In genomic region chr13:37845641-37846040, GRCm38 (mm10) we compare ENCODE assay signal across 16 mouse cellular contexts.
DNase-seq lines count a peak whose midpoint lies in the region; ATAC-seq and TF ChIP-seq lines count a peak whose summit lies in the region.
"Had no signal": no experiment of that assay in that cellular context is flagged by ENCODE, and none has a peak within 500 bp of the region (broad histone marks: within the 10 kb centered on the region; RNA-seq: fewer than 3 reads in every experiment).

No protein-coding gene starts in this region.

- DNase-seq in heart, postnatal 4 days: no peak
- no peak for DNase-seq in lung, postnatal 0 days (ENCODE audit: low spot score)
- no peak for DNase-seq in lung, postnatal 36 days
- no peak for DNase-seq in liver, embryonic 13.5 days
- no peak for DNase-seq in frontal cortex, postnatal 10 days (ENCODE audit: low spot score in 2 of 2)
- DNase-seq: forebrain, postnatal 0 days; kidney, adult 8-10 months; thymus, postnatal 4 days had no signal

- TF ChIP-seq CTCF in lung, postnatal 0 days (IDR thresholded peaks at IDR 0.05): no peak

- no peak overlapping the region for H3K9ac ChIP-seq in heart, embryonic 15.5 days
- no peak overlapping the region for H3K9ac ChIP-seq in lung, postnatal 0 days (replicated peaks; ENCODE audit: low read depth)
- peak overlapping the region; percentile 35 for H3K9ac ChIP-seq in liver, embryonic 13.5 days
- H3K9ac ChIP-seq in midbrain, embryonic 16.5 days (ENCODE audit: low read depth, low read length): no peak overlapping the region
- H3K9ac ChIP-seq: embryonic facial prominence, embryonic 12.5 days; forebrain, postnatal 0 days; lung, embryonic 15.5 days had no signal

- no peak overlapping the region for H3K4me2 ChIP-seq in heart, embryonic 15.5 days
- no peak overlapping the region for H3K4me2 ChIP-seq in lung, postnatal 0 days (replicated peaks; ENCODE audit: low read depth, low read length)
- peak overlapping the region; percentile 21 for H3K4me2 ChIP-seq in liver, embryonic 13.5 days
- H3K4me2 ChIP-seq in midbrain, embryonic 16.5 days (ENCODE audit: low read length): no peak overlapping the region
- H3K4me2 ChIP-seq: embryonic facial prominence, embryonic 12.5 days; lung, embryonic 15.5 days had no signal

- WGBS in heart, embryonic 15.5 days: 71% methylated on average over 7 of the region's 7 CpGs
- 53% methylated on average over 7 of the region's 7 CpGs for WGBS in lung, postnatal 0 days
- 48% methylated on average over 7 of the region's 7 CpGs for whole genome bisulfite sequencing in liver, embryonic 13.5 days (ENCODE audit: insufficient replicate concordance)
- WGBS in midbrain, embryonic 16.5 days: 84% methylated on average over 7 of the region's 7 CpGs

- H3K27me3 ChIP-seq in heart, embryonic 15.5 days: no peaks in the 10 kb centered on the region
- no peaks in the 10 kb centered on the region for H3K27me3 ChIP-seq in lung, postnatal 0 days (replicated peaks; ENCODE audit: insufficient read depth, low read length)
- no peaks in the 10 kb centered on the region for H3K27me3 ChIP-seq in liver, embryonic 13.5 days
- no peaks in the 10 kb centered on the region for H3K27me3 ChIP-seq in midbrain, embryonic 16.5 days (ENCODE audit: control insufficient read depth, insufficient read depth, low read depth, low read length)
- H3K27me3 ChIP-seq: embryonic facial prominence, embryonic 12.5 days; lung, embryonic 15.5 days had no signal

- TF ChIP-seq EP300 in lung, postnatal 0 days (IDR thresholded peaks at IDR 0.05): no peak

- 0 out of 2 replicates have a peak overlapping the region, but pooled peaks have one; percentile 5 for H3K27ac ChIP-seq in heart, embryonic 15.5 days
- peak overlapping the region; percentile 47; the same call in 1 of the 2 replicates for H3K27ac ChIP-seq in lung, postnatal 0 days (ENCODE audit: low read length)
- peak overlapping the region; percentile 72 for H3K27ac ChIP-seq in liver, embryonic 13.5 days
- no peak overlapping the region for H3K27ac ChIP-seq in midbrain, embryonic 16.5 days (ENCODE audit: low read length)
- H3K27ac ChIP-seq: embryonic facial prominence, embryonic 12.5 days; hindbrain, postnatal 0 days; left cerebral cortex, adult 2 months; lung, embryonic 15.5 days had no signal

- peaks cover 38% of the 10 kb centered on the region for H3K4me1 ChIP-seq in heart, embryonic 15.5 days (replicated peaks)
- H3K4me1 ChIP-seq in lung, postnatal 0 days (ENCODE audit: insufficient read depth, low read depth, low read length): peaks cover 2% of the 10 kb centered on the region; the same call in 1 of the 2 replicates
- H3K4me1 ChIP-seq in liver, embryonic 13.5 days (replicated peaks): peaks cover 89% of the 10 kb centered on the region
- H3K4me1 ChIP-seq in midbrain, embryonic 16.5 days (ENCODE audit: control insufficient read depth, insufficient read depth, low read length): no peaks in the 10 kb centered on the region

- H3K4me3 ChIP-seq in heart, embryonic 15.5 days: no peak overlapping the region
- H3K4me3 ChIP-seq in lung, postnatal 0 days (ENCODE audit: low read depth, low read length): no peak overlapping the region
- H3K4me3 ChIP-seq in liver, embryonic 13.5 days (replicated peaks): no peak overlapping the region
- no peak overlapping the region for H3K4me3 ChIP-seq in midbrain, embryonic 16.5 days (ENCODE audit: low read depth, low read length)
- H3K4me3 ChIP-seq: embryonic facial prominence, embryonic 12.5 days; left cerebral cortex, adult 2 months; lung, embryonic 15.5 days; midbrain, embryonic 10.5 days had no signal

- H3K9me3 ChIP-seq in heart, embryonic 15.5 days (replicated peaks): no peaks in the 10 kb centered on the region
- H3K9me3 ChIP-seq in lung, postnatal 0 days (ENCODE audit: low read length): no peaks in the 10 kb centered on the region
- H3K9me3 ChIP-seq in liver, embryonic 13.5 days (replicated peaks): no peaks in the 10 kb centered on the region
- H3K9me3 ChIP-seq in midbrain, embryonic 16.5 days (replicated peaks; ENCODE audit: control insufficient read depth, low read length, poor library complexity, severe bottlenecking): no peaks in the 10 kb centered on the region
- H3K9me3 ChIP-seq: embryonic facial prominence, embryonic 12.5 days; lung, embryonic 15.5 days; midbrain, embryonic 10.5 days had no signal

- no peaks in the 10 kb centered on the region for H3K36me3 ChIP-seq in heart, embryonic 15.5 days
- H3K36me3 ChIP-seq in lung, postnatal 0 days (ENCODE audit: insufficient read depth, low read length): no peaks in the 10 kb centered on the region
- no peaks in the 10 kb centered on the region for H3K36me3 ChIP-seq in liver, embryonic 13.5 days
- no peaks in the 10 kb centered on the region for H3K36me3 ChIP-seq in midbrain, embryonic 16.5 days (ENCODE audit: control insufficient read depth, insufficient read depth, low read length)
- H3K36me3 ChIP-seq: embryonic facial prominence, embryonic 12.5 days; lung, embryonic 15.5 days; midbrain, embryonic 10.5 days had no signal

- no peak for ATAC-seq in heart, embryonic 15.5 days (replicated peaks; ENCODE audit: insufficient number of reproducible peaks, insufficient read depth, low FRiP score, low read depth)
- no peak for ATAC-seq in lung, postnatal 0 days
- no peak for ATAC-seq in liver, embryonic 13.5 days (ENCODE audit: low read depth)
- peak; percentile 21 for ATAC-seq in megakaryocyte progenitor cell, adult 5-6 weeks (replicated peaks; ENCODE audit: poor library complexity)
- ATAC-seq in midbrain, embryonic 16.5 days: no peak
- ATAC-seq: forebrain, postnatal 0 days; hindbrain, postnatal 0 days had no signal
